Mouse (Mus musculus): ENCODE data around the gene Tnk2.

DNA sequence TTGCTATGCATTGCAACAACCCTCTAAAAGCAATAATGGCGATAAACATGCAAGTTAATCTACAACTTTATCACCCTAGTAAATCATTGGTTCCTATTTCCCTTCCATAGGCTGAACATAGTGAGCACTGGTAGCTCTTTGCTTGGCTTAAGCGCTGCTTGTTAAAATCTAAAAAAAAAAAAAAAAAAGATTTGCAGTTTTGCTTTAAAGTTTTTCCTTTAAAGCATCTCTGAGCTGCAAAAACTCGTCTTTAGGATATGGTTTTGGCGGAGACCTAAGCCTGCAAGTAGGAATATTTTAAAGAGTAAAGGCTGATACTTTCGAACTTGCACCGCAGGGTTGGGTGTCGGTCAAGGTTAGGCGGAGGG, 35.3 kb upstream of the Tnk2 start:
- TF ChIP-seq SIN3A (IDR thresholded peaks at IDR 0.05; ENCODE audit: low read length) = no peak
- no peak for TF ChIP-seq CTCF (conservative IDR thresholded peaks at IDR 0.05 in 1 of 2, IDR thresholded peaks at IDR 0.05 in 1 of 2; ENCODE audit: low read depth in 2 of 2, low read length in 2 of 2)
- no peak for TF ChIP-seq POLR2A (IDR thresholded peaks at IDR 0.05; ENCODE audit: low read depth, low read length)
- TF ChIP-seq MAX (IDR thresholded peaks at IDR 0.05; ENCODE audit: low read length) = no peak
- no peak for TF ChIP-seq NRF1 (IDR thresholded peaks at IDR 0.05; ENCODE audit: low read depth, low read length)
